Mouse (Mus musculus) myocyte (in vitro differentiated cells): ENCODE results near the gene Nccrp1.

ENCODE experiments used
- CEBPB ChIP-seq: IDR thresholded peaks from 2 replicates; pipeline ENCODE4 v1.6.1; 2011; ENCODE audit warnings: mild to moderate bottlenecking, moderate library complexity; ENCODE audit not compliant: poor library complexity, insufficient read depth, severe bottlenecking
- E2F4 ChIP-seq: IDR thresholded peaks from one replicate; pipeline ENCODE4 v1.6.1; 2011; ENCODE audit warnings: mild to moderate bottlenecking, control low read depth, moderate library complexity; ENCODE audit not compliant: insufficient read depth
- MAX ChIP-seq: IDR thresholded peaks from one replicate; pipeline ENCODE4 v1.6.1; 2011; ENCODE audit warnings: low read depth, mild to moderate bottlenecking, control low read depth
- MYOD1 ChIP-seq, 3 experiments: IDR thresholded peaks; one replicate each; pipeline ENCODE4 v1.6.1; 2011; ENCODE audit warnings: control low read depth in 2 of 3, low read depth in 2 of 3, mild to moderate bottlenecking in 2 of 3, moderate library complexity in 1 of 3; ENCODE audit not compliant: insufficient read length in 2 of 3, control insufficient read depth in 1 of 3
- MYOG ChIP-seq, 3 experiments: IDR thresholded peaks; one replicate each; pipeline ENCODE4 v1.6.1; 2011; ENCODE audit warnings: control low read depth in 2 of 3, low read depth in 2 of 3, mild to moderate bottlenecking in 2 of 3; ENCODE audit not compliant: insufficient read length in 2 of 3, control insufficient read depth in 1 of 3, insufficient read depth in 1 of 3
- POLR2A ChIP-seq: IDR thresholded peaks from one replicate; pipeline ENCODE4 v1.6.1; 2011; ENCODE audit warnings: low read depth, mild to moderate bottlenecking, control low read depth, moderate library complexity; ENCODE audit not compliant: insufficient read length
- POLR2AphosphoS2 ChIP-seq: IDR thresholded peaks from one replicate; pipeline ENCODE4 v1.6.1; 2011; ENCODE audit warnings: low read depth, control low read depth; ENCODE audit not compliant: insufficient read length
- REST ChIP-seq: IDR thresholded peaks from one replicate; pipeline ENCODE4 v1.6.1; 2011; ENCODE audit warnings: mild to moderate bottlenecking, control low read depth, moderate library complexity; ENCODE audit not compliant: insufficient read depth, insufficient read length
- SRF ChIP-seq: IDR thresholded peaks from one replicate; pipeline ENCODE4 v1.6.1; 2011; ENCODE audit warnings: low read depth; ENCODE audit not compliant: control insufficient read depth, insufficient read length
- TCF12 ChIP-seq: IDR thresholded peaks from one replicate; pipeline ENCODE4 v1.6.1; 2011; ENCODE audit warnings: mild to moderate bottlenecking, control low read depth; ENCODE audit not compliant: poor library complexity, insufficient read depth, severe bottlenecking
- TCF3 ChIP-seq: IDR thresholded peaks from one replicate; pipeline ENCODE4 v1.6.1; 2011; ENCODE audit warnings: low read depth, control low read depth; ENCODE audit not compliant: insufficient read length
- USF1 ChIP-seq: IDR thresholded peaks from one replicate; pipeline ENCODE4 v1.6.1; 2011; ENCODE audit warnings: low read depth, mild to moderate bottlenecking, control low read depth, moderate library complexity

GRCm38 (mm10) chr7:28576271-28576914 lies 29.3 kb upstream of the Nccrp1 start:
- TF ChIP-seq POLR2AphosphoS2 (no peak), POLR2A (no peak), TCF12 (no peak), CEBPB (no peak), REST (no peak), USF1 (no peak), SRF (no peak), MAX (no peak), E2F4 (no peak), MYOD1 (IDR thresholded peaks at IDR 0.05; ENCODE audit: control insufficient read depth in 1 of 3, insufficient read length in 2 of 3, low read depth in 2 of 3) (no peak), TCF3 (no peak), MYOG (IDR thresholded peaks at IDR 0.05; ENCODE audit: control insufficient read depth in 1 of 3, insufficient read depth in 1 of 3, insufficient read length in 2 of 3, low read depth in 2 of 3) (no peak)
